Mouse (Mus musculus): Measurements from ENCODE around the gene Ccnf.

DNA sequence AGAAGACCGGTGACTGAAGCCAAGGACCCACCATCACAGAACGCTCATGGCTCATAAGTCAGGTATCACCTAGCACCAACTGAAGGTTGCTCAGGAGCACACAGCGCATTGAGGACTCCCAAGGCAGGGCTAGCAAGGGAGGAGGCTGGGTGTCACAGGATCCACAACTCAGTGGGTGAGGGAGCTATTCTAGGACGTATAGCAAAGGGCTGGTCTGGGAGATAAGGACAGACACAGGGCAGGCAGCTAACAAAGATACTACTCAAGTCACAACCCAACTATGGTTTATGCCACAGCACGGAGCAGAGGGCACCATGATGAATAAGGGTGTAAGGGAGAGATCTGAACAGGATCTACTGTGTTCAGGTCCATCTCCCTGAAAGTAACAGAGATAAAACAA lies 25.4 kb downstream of the Ccnf start:
- no peak for TF ChIP-seq ZMIZ1 (IDR thresholded peaks at IDR 0.05; ENCODE audit: low read depth, low read length)
- no peak for TF ChIP-seq MAX (IDR thresholded peaks at IDR 0.05; ENCODE audit: low read length)
- peak; percentile 32; the same call in 1 of the 2 replicates for TF ChIP-seq TCF12 (IDR thresholded peaks at IDR 0.05; ENCODE audit: low read depth, low read length)
- TF ChIP-seq GATA1 (IDR thresholded peaks at IDR 0.05; ENCODE audit: low read depth, low read length) = peak; percentile 45
- TF ChIP-seq RAD21 (IDR thresholded peaks at IDR 0.05; ENCODE audit: low read depth, low read length) = no peak
- TF ChIP-seq ZC3H11A (IDR thresholded peaks at IDR 0.05; ENCODE audit: low read depth, low read length) = no peak
- TF ChIP-seq CHD2 (IDR thresholded peaks at IDR 0.05; ENCODE audit: low read length) = no peak
- TF ChIP-seq CTCF (IDR thresholded peaks at IDR 0.05 in 2 of 3, conservative IDR thresholded peaks at IDR 0.05 in 1 of 3; ENCODE audit: control insufficient read depth in 1 of 3, insufficient read depth in 1 of 3, low read depth in 2 of 3, low read length in 3 of 3, poor library complexity in 1 of 3, severe bottlenecking in 1 of 3) = no peak
